Mouse (Mus musculus): ENCODE results near the gene Gltp. TPM values are rescaled to one million over a fixed set of nuclear protein-coding genes. Genes with fewer than 3 reads are reported as not detected.
A peak's percentile ranks its signal among the peaks of the same experiment; 100 is the strongest.

Gene Gltp
- polyA plus RNA-seq, 1 experiment from 2014 or later: 42.9 TPM

- Histone ChIP-seq H3K4me2 (no peak overlapping the region), H3K36me3 (peaks cover 6% of the 10 kb centered on the region), H3K9ac (no peak overlapping the region), H3K27ac (no peak overlapping the region), H3K4me3 (no peak overlapping the region), H3K27me3 (no peaks in the 10 kb centered on the region), H3K9me3 (no peaks in the 10 kb centered on the region), H3K4me1 (replicated peaks) (peaks cover 12% of the 10 kb centered on the region)
- WGBS: 90% methylated on average over 5 of the region's 5 CpGs
- ATAC-seq (ENCODE audit: low FRiP score): no peak
Measured at GRCm38 (mm10) chr5:114669014-114669413, 21.8 kb downstream of the Gltp start.

GRCm38 (mm10) chr5:114667228-114667856 is 23.4 kb downstream of the Gltp start:
- Histone ChIP-seq H3K27ac (peak overlapping the region; percentile 40; the same call in 1 of the 2 replicates), H3K4me2 (peak overlapping the region; percentile 50)
- peak; percentile 83 for ATAC-seq (ENCODE audit: low FRiP score)

GRCm38 (mm10) chr5:114666659-114667058 is 24.1 kb downstream of the Gltp start:
- Histone ChIP-seq H3K4me2 (no peak overlapping the region), H3K36me3 (no peaks in the 10 kb centered on the region), H3K27ac (no peak overlapping the region), H3K4me1 (replicated peaks) (peaks cover 12% of the 10 kb centered on the region), H3K27me3 (no peaks in the 10 kb centered on the region), H3K4me3 (no peak overlapping the region), H3K9ac (no peak overlapping the region), H3K9me3 (no peaks in the 10 kb centered on the region)
- 68% methylated on average over 1 of the region's 1 CpGs for WGBS
- no peak for ATAC-seq (ENCODE audit: low FRiP score)

More at GRCm38 (mm10) chr5:114667228-114667856, 23.4 kb downstream of the Gltp start:
- Histone ChIP-seq H3K4me1 (replicated peaks) (peaks cover 12% of the 10 kb centered on the region), H3K36me3 (no peaks in the 10 kb centered on the region), H3K9ac (no peak overlapping the region), H3K4me3 (peak overlapping the region; percentile 34), H3K9me3 (no peaks in the 10 kb centered on the region), H3K27me3 (no peaks in the 10 kb centered on the region)
- 4% methylated on average over 36 of the region's 36 CpGs for whole genome bisulfite sequencing

GRCm38 (mm10) chr5:114664750-114665149 is 26.0 kb downstream of the Gltp start:
- Histone ChIP-seq H3K27me3 (peaks cover 12% of the 10 kb centered on the region), H3K9me3 (no peaks in the 10 kb centered on the region), H3K4me3 (no peak overlapping the region), H3K27ac (0 out of 2 replicates have a peak overlapping the region, but pooled peaks have one; percentile 18), H3K9ac (no peak overlapping the region), H3K36me3 (no peaks in the 10 kb centered on the region), H3K4me2 (no peak overlapping the region), H3K4me1 (replicated peaks) (peaks cover 12% of the 10 kb centered on the region)
- WGBS: 85% methylated on average over 7 of the region's 7 CpGs
- ATAC-seq (ENCODE audit: low FRiP score): no peak

- 93% methylated on average over 4 of the region's 4 CpGs for WGBS
- Histone ChIP-seq H3K36me3 (no peaks in the 10 kb centered on the region), H3K4me2 (no peak overlapping the region), H3K27ac (no peak overlapping the region), H3K9ac (no peak overlapping the region), H3K4me3 (no peak overlapping the region), H3K27me3 (peaks cover 18% of the 10 kb centered on the region), H3K4me1 (replicated peaks) (peaks cover 12% of the 10 kb centered on the region), H3K9me3 (no peaks in the 10 kb centered on the region)
- ATAC-seq (ENCODE audit: low FRiP score): no peak
Measured at GRCm38 (mm10) chr5:114664139-114664538, 26.6 kb downstream of the Gltp start.

GRCm38 (mm10) chr5:114661029-114661428 is 29.8 kb downstream of the Gltp start:
- WGBS: 79% methylated on average over 6 of the region's 6 CpGs

GRCm38 (mm10) chr5:114658255-114658654 is 32.5 kb downstream of the Gltp start, which contains the start of gene Trpv4:
Gene Trpv4, minus strand, starts transcription at chr5:114658421.
- ATAC-seq (ENCODE audit: low FRiP score): no peak
- 1% methylated on average over 24 of the region's 47 CpGs for WGBS
- peak within 1 kb of the TSS; percentile 43 for H3K4me3 ChIP-seq
- peak within 1 kb of the TSS; percentile 65 for H3K4me2 ChIP-seq
- H3K27me3 ChIP-seq: peaks cover 62% of the 10 kb centered on the region
- H3K9ac ChIP-seq: peak within 1 kb of the TSS; percentile 55
- H3K4me1 ChIP-seq (replicated peaks): peaks cover 11% of the 10 kb centered on the region
- H3K36me3 ChIP-seq: no peaks in the 10 kb centered on the region
- no peaks in the 10 kb centered on the region for H3K9me3 ChIP-seq
- H3K27ac ChIP-seq: no peak within 1 kb of the TSS

More at GRCm38 (mm10) chr5:114661029-114661428, 29.8 kb downstream of the Gltp start:
- H3K9ac ChIP-seq: no peak overlapping the region
- H3K9me3 ChIP-seq: no peaks in the 10 kb centered on the region
- no peak for ATAC-seq (ENCODE audit: low FRiP score)
- H3K27me3 ChIP-seq: peaks cover 50% of the 10 kb centered on the region
- peaks cover 15% of the 10 kb centered on the region for H3K4me1 ChIP-seq (replicated peaks)
- no peak overlapping the region for H3K27ac ChIP-seq
- H3K36me3 ChIP-seq: no peaks in the 10 kb centered on the region
- H3K4me2 ChIP-seq: no peak overlapping the region
- no peak overlapping the region for H3K4me3 ChIP-seq

GRCm38 (mm10) chr5:114657426-114657825 is 33.4 kb downstream of the Gltp start:
- H3K9me3 ChIP-seq: no peaks in the 10 kb centered on the region
- peaks cover 66% of the 10 kb centered on the region for H3K27me3 ChIP-seq
- WGBS: 29% methylated on average over 10 of the region's 10 CpGs
- H3K4me3 ChIP-seq: peak overlapping the region; percentile 43; the same call in 1 of the 2 replicates
- no peak overlapping the region for H3K4me2 ChIP-seq
- no peak overlapping the region for H3K27ac ChIP-seq
- H3K36me3 ChIP-seq: no peaks in the 10 kb centered on the region
- H3K4me1 ChIP-seq (replicated peaks): peaks cover 14% of the 10 kb centered on the region
- no peak for ATAC-seq (ENCODE audit: low FRiP score)
- H3K9ac ChIP-seq: no peak overlapping the region

GRCm38 (mm10) chr5:114656305-114656704 is 34.5 kb downstream of the Gltp start:
- Histone ChIP-seq H3K4me3 (no peak overlapping the region), H3K9ac (no peak overlapping the region), H3K27ac (no peak overlapping the region), H3K4me2 (no peak overlapping the region), H3K4me1 (replicated peaks) (peaks cover 16% of the 10 kb centered on the region), H3K27me3 (peaks cover 71% of the 10 kb centered on the region), H3K9me3 (no peaks in the 10 kb centered on the region), H3K36me3 (no peaks in the 10 kb centered on the region)
- 76% methylated on average over 7 of the region's 7 CpGs for WGBS
- no peak for ATAC-seq (ENCODE audit: low FRiP score)

GRCm38 (mm10) chr5:114655721-114656120 is 35.1 kb downstream of the Gltp start:
- H3K9me3 ChIP-seq: no peaks in the 10 kb centered on the region

GRCm38 (mm10) chr5:114653656-114654437 is 36.9 kb downstream of the Gltp start:
- peaks cover 28% of the 10 kb centered on the region for H3K4me1 ChIP-seq (replicated peaks)

More at GRCm38 (mm10) chr5:114655721-114656120, 35.1 kb downstream of the Gltp start:
- Histone ChIP-seq H3K27ac (no peak overlapping the region), H3K9ac (no peak overlapping the region), H3K4me2 (no peak overlapping the region), H3K36me3 (no peaks in the 10 kb centered on the region), H3K4me3 (no peak overlapping the region), H3K4me1 (replicated peaks) (peaks cover 22% of the 10 kb centered on the region), H3K27me3 (peaks cover 73% of the 10 kb centered on the region)
- ATAC-seq (ENCODE audit: low FRiP score): no peak
- WGBS: 88% methylated on average over 5 of the region's 5 CpGs

GRCm38 (mm10) chr5:114651449-114651848 is 39.3 kb downstream of the Gltp start:
- Histone ChIP-seq H3K9ac (no peak overlapping the region), H3K36me3 (no peaks in the 10 kb centered on the region), H3K4me2 (no peak overlapping the region), H3K27ac (no peak overlapping the region; the same call in 1 of the 2 replicates), H3K4me3 (no peak overlapping the region), H3K4me1 (replicated peaks) (peaks cover 31% of the 10 kb centered on the region), H3K27me3 (peaks cover 51% of the 10 kb centered on the region), H3K9me3 (no peaks in the 10 kb centered on the region)
- 31% methylated on average over 3 of the region's 3 CpGs for WGBS
- ATAC-seq (ENCODE audit: low FRiP score): no peak

More at GRCm38 (mm10) chr5:114653656-114654437, 36.9 kb downstream of the Gltp start:
- Histone ChIP-seq H3K4me3 (no peak overlapping the region), H3K27me3 (peaks cover 67% of the 10 kb centered on the region), H3K4me2 (no peak overlapping the region), H3K9ac (no peak overlapping the region), H3K9me3 (no peaks in the 10 kb centered on the region), H3K36me3 (no peaks in the 10 kb centered on the region), H3K27ac (no peak overlapping the region)
- 74% methylated on average over 15 of the region's 15 CpGs for WGBS
- no peak for ATAC-seq (ENCODE audit: low FRiP score)

All from hindbrain, embryonic 13.5 days (tissue).